Mouse (Mus musculus) urinary bladder, postnatal 14 days (tissue): ENCODE results near the gene Top3a.
A peak's percentile ranks its signal among the peaks of the same experiment; 100 is the strongest.

ENCODE experiments used
- DNase-seq: peaks from one replicate; pipeline ENCODE4 v3.0.0; 2021; ENCODE audit warnings: low spot score

Top3a gene

GRCm38 (mm10) chr11:60712040-60712439 lies 65.1 kb downstream of the Top3a start:
- DNase-seq = no peak

- no peak for DNase-seq
Measured at GRCm38 (mm10) chr11:60711218-60711617, 65.9 kb downstream of the Top3a start.

GRCm38 (mm10) chr11:60709481-60710465 lies 67.4 kb downstream of the Top3a start:
- no peak for DNase-seq

- peak; percentile 4 for DNase-seq
Measured at GRCm38 (mm10) chr11:60708631-60709030, 68.5 kb downstream of the Top3a start.

GRCm38 (mm10) chr11:60707672-60708071 lies 69.5 kb downstream of the Top3a start:
- DNase-seq = peak; percentile 92

GRCm38 (mm10) chr11:60706696-60707480 lies 70.3 kb downstream of the Top3a start:
- DNase-seq = peak; percentile 14

- no peak for DNase-seq
Measured at GRCm38 (mm10) chr11:60706076-60706475, 71.1 kb downstream of the Top3a start.

- peak; percentile 2 for DNase-seq
Measured at GRCm38 (mm10) chr11:60705255-60705654, 71.9 kb downstream of the Top3a start.

GRCm38 (mm10) chr11:60704023-60704880 lies 72.9 kb downstream of the Top3a start:
- DNase-seq = peak; percentile 2

- DNase-seq = peak; percentile 58
Measured at GRCm38 (mm10) chr11:60703131-60703530, 74.0 kb downstream of the Top3a start.

- DNase-seq = peak; percentile 8
Measured at GRCm38 (mm10) chr11:60701611-60702010, 75.6 kb downstream of the Top3a start.

GRCm38 (mm10) chr11:60700320-60701185 lies 76.6 kb downstream of the Top3a start:
- DNase-seq = no peak

GRCm38 (mm10) chr11:60699524-60700075 lies 77.6 kb downstream of the Top3a start, which contains the start of gene Llgl1:
Gene Llgl1 (plus strand): TSS chr11:60699723.
- peak; percentile 86 for DNase-seq

GRCm38 (mm10) chr11:60698806-60699523 lies 78.2 kb downstream of the Top3a start:
- peak; percentile 74 for DNase-seq

GRCm38 (mm10) chr11:60697561-60697960 lies 79.6 kb downstream of the Top3a start:
- DNase-seq = no peak

GRCm38 (mm10) chr11:60696165-60696564 lies 81.0 kb downstream of the Top3a start:
- DNase-seq = no peak
